Mouse (Mus musculus): ENCODE data around the gene Myd88.

GRCm38 (mm10) chr9:119361416-119361815 lies 20.2 kb upstream of the Myd88 start:
- TF ChIP-seq CTCF (IDR thresholded peaks at IDR 0.05; ENCODE audit: low read depth, low read length), result no peak
- no peak for TF ChIP-seq EP300 (IDR thresholded peaks at IDR 0.05; ENCODE audit: insufficient read depth, low read depth, low read length)

Data from ES-Bruce4 (cell line).